Mouse (Mus musculus) CD4-positive, CD25-positive, alpha-beta regulatory T cell, adult 2 months (primary cell): ENCODE data around the gene Gsg1l2.

Experiments used
- DNase-seq: peaks from one replicate; pipeline ENCODE4 v3.0.0-alpha.2; 2012; ENCODE audit warnings: low read depth, low spot score

Gsg1l2 gene

GRCm38 (mm10) chr11:67774379-67774778 is at the start of gene Gsg1l2:
Gene Gsg1l2, plus strand, starts transcription at chr11:67774608.
- DNase-seq = no peak

- no peak for DNase-seq
Measured at GRCm38 (mm10) chr11:67727095-67727494, 47.3 kb upstream of the Gsg1l2 start.

GRCm38 (mm10) chr11:67728726-67729125 is 45.7 kb upstream of the Gsg1l2 start:
- DNase-seq = no peak

GRCm38 (mm10) chr11:67731056-67731455 is 43.4 kb upstream of the Gsg1l2 start:
- DNase-seq = no peak

- DNase-seq = no peak
Measured at GRCm38 (mm10) chr11:67733726-67734125, 40.7 kb upstream of the Gsg1l2 start.

GRCm38 (mm10) chr11:67734597-67734996 is 39.8 kb upstream of the Gsg1l2 start:
- no peak for DNase-seq

- DNase-seq = no peak
Measured at GRCm38 (mm10) chr11:67738345-67738744, 36.1 kb upstream of the Gsg1l2 start.

- DNase-seq = no peak
Measured at GRCm38 (mm10) chr11:67738846-67739490, 35.4 kb upstream of the Gsg1l2 start.

GRCm38 (mm10) chr11:67741569-67741968 is 32.8 kb upstream of the Gsg1l2 start:
- no peak for DNase-seq

GRCm38 (mm10) chr11:67756287-67756686 is 18.1 kb upstream of the Gsg1l2 start:
- no peak for DNase-seq

- DNase-seq = no peak
Measured at GRCm38 (mm10) chr11:67757373-67758167, 16.8 kb upstream of the Gsg1l2 start.

- no peak for DNase-seq
Measured at GRCm38 (mm10) chr11:67771053-67771452, 3.4 kb upstream of the Gsg1l2 start, which contains the start of gene Glp2r. Gene Glp2r, minus strand, starts transcription at chr11:67771153.

GRCm38 (mm10) chr11:67771691-67772090 is 2.7 kb upstream of the Gsg1l2 start:
- no peak for DNase-seq

GRCm38 (mm10) chr11:67772577-67772976 is 1.8 kb upstream of the Gsg1l2 start:
- no peak for DNase-seq

GRCm38 (mm10) chr11:67790182-67790581 is 15.8 kb downstream of the Gsg1l2 start:
- DNase-seq = no peak

GRCm38 (mm10) chr11:67797931-67798330 is 23.5 kb downstream of the Gsg1l2 start, which contains the start of gene Dhrs7c:
Gene Dhrs7c, plus strand, starts transcription at chr11:67798187.
- no peak for DNase-seq

GRCm38 (mm10) chr11:67800130-67800723 is 25.8 kb downstream of the Gsg1l2 start:
- DNase-seq = no peak

- no peak for DNase-seq
Measured at GRCm38 (mm10) chr11:67801169-67801568, 26.8 kb downstream of the Gsg1l2 start.

GRCm38 (mm10) chr11:67805538-67805937 is 31.1 kb downstream of the Gsg1l2 start:
- DNase-seq = peak; percentile 9

- DNase-seq = no peak
Measured at GRCm38 (mm10) chr11:67806832-67807597, 32.6 kb downstream of the Gsg1l2 start.

- no peak for DNase-seq
Measured at GRCm38 (mm10) chr11:67808051-67808450, 33.6 kb downstream of the Gsg1l2 start.

- DNase-seq = no peak
Measured at GRCm38 (mm10) chr11:67811535-67811934, 37.1 kb downstream of the Gsg1l2 start.
